Mouse (Mus musculus): Measurements from ENCODE around the gene Ski. TPM values are rescaled to one million over a fixed set of nuclear protein-coding genes. Genes with fewer than 3 reads are reported as not detected.

Gene Ski
- polyA plus RNA-seq, 1 experiment from 2014 or later = 44.6 TPM

GRCm38 (mm10) chr4:155187192-155187674, 35.2 kb downstream of the Ski start:
- Histone ChIP-seq H3K27ac (peak overlapping the region; percentile 52), H3K4me3 (ENCODE audit: inconsistent target) (no peak overlapping the region), H3K36me3 (ENCODE audit: inconsistent target) (no peaks in the 10 kb centered on the region), H3K79me2 (ENCODE audit: inconsistent target) (peaks cover 100% of the 10 kb centered on the region)
- 6% methylated on average over 3 of the region's 3 CpGs for WGBS (ENCODE audit: missing documents)

GRCm38 (mm10) chr4:155185845-155186244, 36.5 kb downstream of the Ski start:
- Histone ChIP-seq H3K79me2 (ENCODE audit: inconsistent target) (peaks cover 94% of the 10 kb centered on the region), H3K36me3 (ENCODE audit: inconsistent target) (no peaks in the 10 kb centered on the region), H3K4me3 (ENCODE audit: inconsistent target) (no peak overlapping the region), H3K27ac (no peak overlapping the region)
- 89% methylated on average over 9 of the region's 9 CpGs for WGBS (ENCODE audit: missing documents)

DNA sequence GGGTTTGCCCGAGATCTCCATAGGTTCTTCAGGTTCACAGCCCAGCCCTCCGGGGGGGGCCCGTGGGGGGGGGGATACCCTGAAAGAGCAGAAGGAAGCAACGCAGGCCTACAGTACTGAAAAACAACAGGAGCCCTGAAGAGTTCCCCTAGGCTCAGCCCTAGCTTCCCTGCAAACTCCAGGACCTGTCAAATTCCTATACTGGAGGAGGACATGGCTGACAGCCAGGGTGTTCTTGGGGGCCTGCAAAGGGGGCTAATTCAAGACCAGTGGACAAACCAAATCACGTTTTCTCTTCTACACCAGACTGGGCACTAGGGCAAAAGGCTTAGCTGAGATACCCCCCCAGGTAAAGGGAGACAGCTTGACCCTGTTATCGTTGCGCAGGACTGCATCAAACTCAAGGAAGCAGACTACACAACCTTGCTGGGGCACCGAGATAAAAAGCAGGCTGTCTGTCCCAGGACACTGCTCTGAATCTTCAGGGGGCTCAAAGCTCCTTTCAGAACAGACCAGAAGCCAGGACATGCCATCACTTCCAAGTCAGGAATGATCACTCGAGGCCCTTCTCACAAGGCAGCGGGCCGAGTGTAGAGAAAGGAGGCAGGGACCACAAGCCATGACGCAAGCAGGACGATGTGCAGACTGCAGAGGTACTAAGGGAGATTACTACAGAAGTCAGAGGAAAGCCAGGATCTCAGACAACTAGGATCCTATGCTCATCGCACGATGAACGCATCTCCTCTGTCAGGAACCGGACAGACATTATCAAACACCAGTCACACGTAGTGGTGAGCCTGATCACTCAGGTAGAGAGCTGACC, 37.9 kb downstream of the Ski start:
- WGBS (ENCODE audit: missing documents) = 87% methylated on average over 16 of the region's 18 CpGs
- Histone ChIP-seq H3K4me3 (ENCODE audit: inconsistent target) (no peak overlapping the region), H3K27ac (no peak overlapping the region), H3K79me2 (ENCODE audit: inconsistent target) (peaks cover 91% of the 10 kb centered on the region), H3K36me3 (ENCODE audit: inconsistent target) (no peaks in the 10 kb centered on the region)

DNA sequence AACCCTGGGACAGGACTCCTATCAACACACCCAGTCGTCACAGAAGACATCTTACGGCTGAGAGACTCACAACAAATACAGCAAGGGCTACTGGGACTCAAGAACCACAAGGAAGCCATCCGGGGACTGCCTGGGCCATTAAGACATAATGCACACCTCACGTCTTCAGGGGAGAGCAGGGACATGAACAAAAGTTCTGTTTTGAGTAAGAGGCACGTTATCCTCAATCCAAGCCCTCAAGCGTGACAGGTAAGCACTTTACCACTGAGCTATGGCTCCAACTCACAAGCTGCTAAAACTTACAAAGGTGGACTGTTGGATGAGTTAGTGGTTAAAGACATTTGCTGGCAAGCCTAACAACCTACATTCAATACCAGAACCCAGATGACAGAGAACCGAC, 39.2 kb downstream of the Ski start:
- Histone ChIP-seq H3K79me2 (ENCODE audit: inconsistent target) (peaks cover 91% of the 10 kb centered on the region), H3K27ac (no peak overlapping the region), H3K4me3 (ENCODE audit: inconsistent target) (no peak overlapping the region), H3K36me3 (ENCODE audit: inconsistent target) (no peaks in the 10 kb centered on the region)
- 92% methylated on average over 7 of the region's 7 CpGs for WGBS (ENCODE audit: missing documents)

DNA sequence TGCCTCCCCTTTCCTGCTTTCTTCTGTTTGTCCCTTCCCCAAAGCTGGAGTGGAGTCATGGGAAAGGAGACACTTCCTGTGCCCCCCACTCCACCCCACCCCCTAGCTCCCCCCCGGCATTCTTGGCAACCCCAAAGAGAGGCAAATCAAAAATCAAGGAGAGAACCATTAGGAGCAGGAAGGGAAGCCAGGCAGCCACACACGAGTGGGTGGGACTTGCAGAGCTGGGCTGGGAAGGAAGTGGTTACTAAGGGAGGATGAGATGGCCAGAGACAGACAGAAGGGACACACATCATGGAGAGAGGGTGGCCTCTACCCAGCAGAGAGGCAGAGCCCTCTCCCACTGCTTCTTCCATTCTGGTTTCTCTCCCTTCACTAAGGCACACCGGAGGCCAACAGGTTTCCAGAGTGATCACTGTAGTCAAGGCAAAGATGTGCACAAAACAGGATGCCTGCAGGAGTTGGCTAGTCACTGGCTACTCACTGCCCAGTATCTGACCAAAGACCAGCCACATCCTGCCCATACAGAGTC, 43.3 kb downstream of the Ski start:
- no peaks in the 10 kb centered on the region for H3K36me3 ChIP-seq (ENCODE audit: inconsistent target)
- H3K4me3 ChIP-seq (ENCODE audit: inconsistent target) = no peak overlapping the region
- peaks cover 91% of the 10 kb centered on the region for H3K79me2 ChIP-seq (ENCODE audit: inconsistent target)
- peak overlapping the region; percentile 52 for H3K27ac ChIP-seq
- WGBS (ENCODE audit: missing documents) = 9% methylated on average over 3 of the region's 3 CpGs

DNA sequence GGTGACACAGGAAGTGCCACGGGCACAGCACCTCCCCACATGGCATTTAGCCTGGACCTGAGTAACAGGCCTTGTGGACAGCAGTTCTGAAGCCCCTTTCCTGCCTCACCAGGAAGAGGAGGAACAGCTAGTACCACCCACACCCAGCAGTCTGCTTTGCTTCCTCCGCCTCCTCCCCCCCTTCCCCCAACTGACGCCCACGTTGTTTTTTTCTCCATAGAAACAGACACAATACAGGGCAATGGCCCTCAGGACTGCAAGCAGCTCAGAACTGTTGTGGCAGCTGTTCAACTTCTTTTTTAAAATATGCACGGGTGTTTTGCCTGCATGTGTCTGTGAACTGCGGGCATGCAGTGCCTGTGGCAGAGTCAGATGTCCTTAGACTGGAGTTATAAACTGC, 44.1 kb downstream of the Ski start:
- peak overlapping the region; percentile 52 for H3K27ac ChIP-seq
- no peak overlapping the region for H3K4me3 ChIP-seq (ENCODE audit: inconsistent target)
- peaks cover 91% of the 10 kb centered on the region for H3K79me2 ChIP-seq (ENCODE audit: inconsistent target)
- H3K36me3 ChIP-seq (ENCODE audit: inconsistent target) = no peaks in the 10 kb centered on the region
- 9% methylated on average over 4 of the region's 6 CpGs for WGBS (ENCODE audit: missing documents)

- Histone ChIP-seq H3K79me2 (ENCODE audit: inconsistent target) (peaks cover 93% of the 10 kb centered on the region), H3K4me3 (ENCODE audit: inconsistent target) (no peak overlapping the region), H3K36me3 (ENCODE audit: inconsistent target) (no peaks in the 10 kb centered on the region), H3K27ac (no peak overlapping the region)
- WGBS (ENCODE audit: missing documents) = 42% methylated on average over 3 of the region's 3 CpGs
These were observed 46.2 kb downstream of the Ski start for GRCm38 (mm10) chr4:155176210-155176609.

DNA sequence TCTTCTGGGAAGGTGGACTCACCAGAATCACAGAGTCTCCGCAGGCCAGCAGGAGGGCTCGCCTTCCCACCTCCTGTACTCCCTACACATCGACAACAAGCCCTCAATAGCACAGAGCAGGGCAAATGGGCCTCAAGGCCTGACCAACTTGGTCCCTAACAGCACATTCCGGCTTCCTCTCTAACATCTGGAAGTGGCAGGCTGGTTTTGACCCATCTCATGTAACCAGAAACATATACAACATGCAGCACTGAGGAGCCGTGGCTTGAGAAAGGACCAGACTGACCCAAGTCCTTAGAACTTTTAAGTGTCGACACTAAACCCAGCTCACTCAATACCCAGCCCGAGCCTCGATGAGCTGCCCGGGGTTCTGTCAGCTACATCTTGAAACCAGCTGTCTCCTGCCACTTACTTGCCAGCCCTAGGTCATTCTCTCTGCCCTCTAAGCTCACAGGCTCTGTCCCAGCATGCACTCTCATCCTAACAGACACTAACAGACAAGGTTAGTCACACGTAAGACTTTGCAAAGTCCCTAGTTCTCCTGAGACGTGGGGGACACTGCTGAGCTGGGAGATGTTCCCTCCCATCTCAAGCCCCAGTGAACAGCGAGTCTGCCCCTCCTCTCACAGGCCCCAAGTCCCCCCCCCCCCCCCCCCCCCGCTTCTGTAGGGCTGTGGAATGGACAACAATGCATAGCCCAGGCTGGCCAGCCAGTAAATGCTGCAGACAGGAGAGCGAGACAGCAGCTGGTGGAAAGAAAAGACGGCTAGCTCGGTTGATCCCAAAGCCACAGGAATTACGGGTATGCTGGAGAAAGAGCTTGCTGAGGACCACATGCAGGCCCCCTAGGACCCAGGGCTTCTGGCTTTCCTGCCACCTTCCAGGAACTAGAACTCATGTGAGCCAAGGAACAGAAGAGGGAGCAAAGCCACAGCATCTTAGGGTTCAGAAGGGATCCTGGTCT, 48.3 kb downstream of the Ski start:
- H3K4me3 ChIP-seq (ENCODE audit: inconsistent target) = no peak overlapping the region
- H3K79me2 ChIP-seq (ENCODE audit: inconsistent target) = peaks cover 100% of the 10 kb centered on the region
- 88% methylated on average over 16 of the region's 17 CpGs for WGBS (ENCODE audit: missing documents)
- no peak overlapping the region for H3K27ac ChIP-seq
- no peaks in the 10 kb centered on the region for H3K36me3 ChIP-seq (ENCODE audit: inconsistent target)

DNA sequence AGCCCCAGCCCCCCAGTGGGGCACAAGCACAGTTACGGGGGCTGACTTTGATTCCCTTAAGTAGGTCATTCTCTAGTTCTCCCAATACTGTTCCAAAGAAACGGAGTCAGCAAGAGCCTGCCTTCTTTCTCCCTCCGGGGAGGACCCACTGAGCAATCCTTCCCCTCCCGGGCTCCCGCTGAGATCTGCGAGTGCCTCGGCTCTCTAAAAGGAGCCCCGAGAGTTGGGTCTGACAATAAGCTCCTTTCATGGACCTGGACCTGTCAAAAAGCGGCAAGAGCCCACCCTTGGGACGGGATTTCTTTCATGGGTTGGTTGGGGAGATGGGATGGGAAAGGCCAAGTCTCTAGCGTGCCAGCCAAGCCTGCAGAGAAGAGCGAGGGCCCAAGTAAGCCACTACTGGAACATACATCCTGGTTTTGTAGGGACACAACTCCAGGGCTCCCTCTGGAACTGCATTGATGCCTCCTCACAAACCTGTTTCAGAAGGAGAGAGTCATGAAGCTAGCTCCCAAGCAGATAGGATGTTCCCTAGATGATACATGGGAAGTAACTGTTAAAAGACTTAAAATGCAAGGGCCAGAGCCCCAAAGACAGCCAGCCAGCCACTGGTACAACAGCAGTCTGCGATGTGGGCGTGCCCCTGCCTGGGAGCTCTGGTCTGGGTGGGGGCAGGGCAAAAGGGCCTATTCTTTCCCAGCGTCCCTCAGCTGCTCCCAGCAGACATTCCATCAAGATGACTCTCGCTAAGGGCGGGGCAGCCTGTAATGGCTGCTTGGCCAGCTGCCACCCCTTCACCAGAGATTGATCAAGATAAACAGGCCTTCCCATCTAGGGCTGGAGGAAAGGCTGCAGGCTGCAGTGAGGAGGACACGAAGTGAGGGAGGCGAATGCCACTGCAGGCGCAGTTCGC, 49.2 kb downstream of the Ski start:
- H3K36me3 ChIP-seq (ENCODE audit: inconsistent target) = no peaks in the 10 kb centered on the region
- H3K27ac ChIP-seq = no peak overlapping the region
- H3K4me3 ChIP-seq (ENCODE audit: inconsistent target) = no peak overlapping the region
- WGBS (ENCODE audit: missing documents) = 91% methylated on average over 21 of the region's 21 CpGs
- peaks cover 100% of the 10 kb centered on the region for H3K79me2 ChIP-seq (ENCODE audit: inconsistent target)

- WGBS (ENCODE audit: missing documents) = 90% methylated on average over 5 of the region's 5 CpGs
- Histone ChIP-seq H3K4me3 (ENCODE audit: inconsistent target) (no peak overlapping the region), H3K27ac (no peak overlapping the region), H3K36me3 (ENCODE audit: inconsistent target) (no peaks in the 10 kb centered on the region), H3K79me2 (ENCODE audit: inconsistent target) (peaks cover 100% of the 10 kb centered on the region)
These were observed 50.3 kb downstream of the Ski start for GRCm38 (mm10) chr4:155171961-155172533.

DNA sequence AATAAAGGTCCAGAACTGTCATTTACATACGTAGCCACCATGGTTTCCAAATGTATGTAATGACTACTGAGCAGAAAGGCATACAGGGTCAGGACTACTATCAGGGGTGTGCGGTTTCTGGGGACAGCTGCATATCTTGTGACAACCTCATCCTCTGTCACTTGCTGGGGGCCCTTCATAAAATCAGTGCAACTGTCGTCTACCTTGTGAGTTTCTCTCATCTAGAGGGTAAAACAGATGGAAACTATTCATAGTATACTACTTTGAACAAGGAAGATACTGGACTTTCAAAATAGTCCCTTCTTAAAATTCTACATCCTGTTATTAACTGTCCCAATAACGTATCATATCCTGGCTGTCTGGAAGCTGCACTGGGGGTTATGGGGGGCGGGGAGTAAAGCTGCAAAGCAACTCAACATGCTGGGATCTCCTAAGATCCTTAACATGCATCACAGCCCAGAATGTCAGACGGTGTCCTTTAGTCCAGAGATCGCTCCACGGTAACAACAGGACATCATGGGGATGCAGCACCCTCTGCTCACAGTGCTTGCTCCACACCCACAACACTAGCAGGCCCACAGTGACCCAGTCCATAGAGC, 51.7 kb downstream of the Ski start:
- peaks cover 100% of the 10 kb centered on the region for H3K79me2 ChIP-seq (ENCODE audit: inconsistent target)
- no peak overlapping the region for H3K4me3 ChIP-seq (ENCODE audit: inconsistent target)
- WGBS (ENCODE audit: missing documents) = 80% methylated on average over 8 of the region's 8 CpGs
- H3K27ac ChIP-seq = no peak overlapping the region
- H3K36me3 ChIP-seq (ENCODE audit: inconsistent target) = no peaks in the 10 kb centered on the region

DNA sequence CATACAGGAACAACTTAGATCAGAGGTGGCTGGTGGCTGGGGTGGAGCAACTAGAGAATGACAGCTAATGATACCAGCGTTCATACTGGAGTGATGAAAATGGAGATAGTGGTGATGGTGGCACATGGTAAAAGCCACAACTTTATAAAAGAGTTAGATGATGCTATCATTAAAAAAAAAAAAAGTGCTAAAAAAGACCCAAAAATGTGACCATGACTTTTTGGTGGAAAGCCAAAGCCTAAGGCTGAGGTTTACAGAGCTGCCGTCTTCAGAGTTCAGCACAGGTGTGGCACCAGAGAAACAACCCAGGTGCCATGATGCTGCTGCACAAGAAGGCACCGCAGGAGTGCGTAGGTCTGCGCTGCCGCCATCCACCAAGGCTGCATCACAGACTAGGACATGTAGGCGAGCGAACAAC, 53.5 kb downstream of the Ski start:
- WGBS (ENCODE audit: missing documents) = 97% methylated on average over 8 of the region's 8 CpGs
- Histone ChIP-seq H3K27ac (no peak overlapping the region), H3K36me3 (ENCODE audit: inconsistent target) (no peaks in the 10 kb centered on the region), H3K79me2 (ENCODE audit: inconsistent target) (peaks cover 100% of the 10 kb centered on the region), H3K4me3 (ENCODE audit: inconsistent target) (no peak overlapping the region)

GRCm38 (mm10) chr4:155165861-155166260, 56.5 kb downstream of the Ski start:
- Histone ChIP-seq H3K79me2 (ENCODE audit: inconsistent target) (peaks cover 98% of the 10 kb centered on the region), H3K27ac (no peak overlapping the region), H3K36me3 (ENCODE audit: inconsistent target) (no peaks in the 10 kb centered on the region), H3K4me3 (ENCODE audit: inconsistent target) (no peak overlapping the region)
